Mouse (Mus musculus): ENCODE measurements at regions not wholly inside any gene's neighbourhood (a gene's known extent, or its start where the extent isn't known, plus 50 kb on each side); places are given as distances from the start of the nearest gene placed in this dataset.

DNA sequence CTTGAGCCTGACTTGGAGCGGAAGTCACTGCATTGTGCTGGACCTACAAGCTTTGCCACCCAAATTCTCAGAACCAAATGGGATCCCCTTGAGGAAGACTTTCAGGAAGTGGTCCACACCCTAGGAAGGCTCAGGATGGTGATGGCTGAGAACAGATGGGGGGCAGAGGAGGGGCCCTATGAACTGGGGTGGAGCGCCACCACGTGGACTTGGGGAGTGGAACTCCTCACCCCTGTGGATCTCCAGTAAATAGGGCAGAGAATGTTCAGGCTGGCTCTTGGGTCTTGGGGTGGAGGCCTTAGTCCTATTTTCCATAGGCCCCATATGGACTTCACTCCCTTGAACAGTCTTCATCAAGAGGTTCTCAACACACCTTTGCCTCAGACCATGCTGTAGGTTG lies 260.6 kb downstream of the Dysf start:
- TF ChIP-seq GATA1 (IDR thresholded peaks at IDR 0.05; ENCODE audit: low read length) (no peak), TAL1 (IDR thresholded peaks at IDR 0.05; ENCODE audit: low read length) (no peak)

Measured in erythroblast, embryonic 14.5 days (primary cell).